Mouse (Mus musculus) left cerebral cortex, postnatal 25 days (tissue): Measurements from ENCODE around the gene Supt6. TPM values are rescaled to one million over a fixed set of nuclear protein-coding genes. Genes with fewer than 3 reads are reported as not detected.
"Not testable (repeated sequence)": the region's sequence is repeated elsewhere in the genome, so short reads cannot be mapped to it uniquely, and the experiment has no call there.

Source experiments
- DNase-seq, 2 experiments: peaks; one replicate each; pipeline ENCODE4 v3.0.0; 2022; ENCODE audit warnings: low spot score in 2 of 2, mixed read lengths in 1 of 2
- intact Hi-C: fragments of 180-260 bp; cut with DNase I; formaldehyde crosslinking; loops from one replicate; pipeline ENCODE4 v1.15.1; 2025
- total RNA-seq, 2 experiments: library from RNA; stranded (reverse); gene quantifications; 2 replicates each; pipeline ENCODE4 v1.2.3; 2021

Supt6 gene
- total RNA-seq, 2 experiments from 2014 or later, result 92.2 to 95.8 TPM

- intact Hi-C loops, result loop anchor here (2.0 to 5.0 kb wide), 2 partner anchors 26 to 54 kb away; no protein-coding TSS in a partner anchor
- peak; percentile 62 to 68 for DNase-seq
Measured at GRCm38 (mm10) chr11:78188331-78189233, 57.2 kb downstream of the Supt6 start, which contains the start of gene Rab34. TSS of gene Rab34 (plus strand) at chr11:78188430.

- intact Hi-C loops, result loop anchor here (5.0 kb wide), 1 partner anchor 58 kb away; no protein-coding TSS in a partner anchor
- DNase-seq, result not testable (repeated sequence)
Measured at GRCm38 (mm10) chr11:78184702-78185101, 61.1 kb downstream of the Supt6 start.

- intact Hi-C loops, result no loop called here
- no peak for DNase-seq
Measured at GRCm38 (mm10) chr11:78183884-78184514, 61.8 kb downstream of the Supt6 start.

- intact Hi-C loops, result no loop called here
- peak; percentile 89 to 95 for DNase-seq
Measured at GRCm38 (mm10) chr11:78182961-78183844, 62.6 kb downstream of the Supt6 start, which contains the start of gene Rpl23a. TSS of gene Rpl23a (minus strand) at chr11:78183584.

- intact Hi-C loops, result no loop called here
- no peak for DNase-seq
Measured at GRCm38 (mm10) chr11:78182450-78182849, 63.3 kb downstream of the Supt6 start.

GRCm38 (mm10) chr11:78181830-78182357, 63.9 kb downstream of the Supt6 start:
- intact Hi-C loops, result no loop called here
- DNase-seq, result no peak

GRCm38 (mm10) chr11:78180081-78180761, 65.6 kb downstream of the Supt6 start:
- no peak for DNase-seq
- intact Hi-C loops, result no loop called here

- no peak for DNase-seq
- intact Hi-C loops, result loop anchor here (2.0 to 10.0 kb wide), 4 partner anchors 147 to 355 kb away; partner anchors contain the start of gene Dhrs13
Measured at GRCm38 (mm10) chr11:78179438-78179999, 66.3 kb downstream of the Supt6 start.

- peak in 1 of 2 experiments; percentile 52 for DNase-seq
- intact Hi-C loops, result loop anchor here (2.0 to 10.0 kb wide), 4 partner anchors 147 to 354 kb away; partner anchors contain the start of gene Dhrs13
Measured at GRCm38 (mm10) chr11:78178859-78179437, 66.8 kb downstream of the Supt6 start.

- intact Hi-C loops, result loop anchor here (1.0 to 10.0 kb wide), 6 partner anchors 25 to 353 kb away; partner anchors contain the start of gene Dhrs13
- peak; percentile 93 to 95 for DNase-seq
Measured at GRCm38 (mm10) chr11:78177903-78178858, 67.6 kb downstream of the Supt6 start.

- intact Hi-C loops, result loop anchor here (1.0 to 10.0 kb wide), 4 partner anchors 25 to 353 kb away; partner anchors contain the start of gene Dhrs13
- DNase-seq, result no peak
Measured at GRCm38 (mm10) chr11:78177437-78177836, 68.3 kb downstream of the Supt6 start.

- intact Hi-C loops, result loop anchor here (1.0 to 10.0 kb wide), 4 partner anchors 24 to 352 kb away; partner anchors contain the start of gene Dhrs13
- no peak for DNase-seq
Measured at GRCm38 (mm10) chr11:78176905-78177331, 68.9 kb downstream of the Supt6 start.

- intact Hi-C loops, result loop anchor here (2.0 to 10.0 kb wide), 3 partner anchors 24 to 352 kb away; partner anchors contain the start of gene Dhrs13
- peak; percentile 82 to 83 for DNase-seq
Measured at GRCm38 (mm10) chr11:78176402-78176862, 69.4 kb downstream of the Supt6 start, which contains the start of the genes Nek8 and Tlcd1. TSS of gene Nek8 (minus strand) at chr11:78176675. TSS of gene Tlcd1 (plus strand) at chr11:78176711.

- DNase-seq, result no peak
- intact Hi-C loops, result loop anchor here (2.0 to 10.0 kb wide), 3 partner anchors 23 to 351 kb away; partner anchors contain the start of gene Dhrs13
Measured at GRCm38 (mm10) chr11:78175771-78176401, 69.9 kb downstream of the Supt6 start.

- intact Hi-C loops, result loop anchor here (10.0 kb wide), 1 partner anchor 350 kb away; no protein-coding TSS in a partner anchor
- no peak for DNase-seq
Measured at GRCm38 (mm10) chr11:78174506-78174905, 71.3 kb downstream of the Supt6 start.
